Mouse (Mus musculus): Measurements from ENCODE around the gene Fes.
A peak's percentile ranks its signal among the peaks of the same experiment; 100 is the strongest.
"Not testable (repeated sequence)": the region's sequence is repeated elsewhere in the genome, so short reads cannot be mapped to it uniquely, and the experiment has no call there.

Fes gene

DNA sequence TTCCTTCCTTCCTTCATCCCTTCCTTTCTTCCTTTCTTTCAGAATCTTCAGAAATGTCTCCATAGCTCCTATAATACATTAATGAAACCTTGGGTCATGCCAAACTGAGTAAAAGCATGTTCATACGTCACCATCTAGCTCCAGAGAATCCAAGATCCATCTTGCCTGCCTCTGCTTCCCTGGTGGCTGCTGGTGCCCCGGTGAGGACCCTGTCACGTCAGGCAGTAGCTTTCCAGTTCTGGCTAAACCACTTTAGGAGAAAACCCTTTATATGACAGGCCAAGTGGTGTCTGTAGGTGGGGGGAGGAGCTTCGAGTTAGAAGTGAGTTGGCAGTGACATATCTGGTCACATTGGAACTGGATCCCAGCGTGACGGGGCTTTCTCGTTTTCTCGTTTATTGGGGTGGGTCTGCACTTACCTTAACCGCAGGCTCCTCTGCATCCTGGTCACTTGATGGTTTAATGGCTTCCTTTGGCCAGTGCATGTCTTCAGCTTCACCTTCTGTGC, 17.5 kb upstream of the Fes start, which contains the start of gene Furin:
Furin (minus strand) TSS at position 249 of the 508 bp plus-strand sequence.
- no peak for DNase-seq (ENCODE audit: extremely low spot score, low spot score)

DNA sequence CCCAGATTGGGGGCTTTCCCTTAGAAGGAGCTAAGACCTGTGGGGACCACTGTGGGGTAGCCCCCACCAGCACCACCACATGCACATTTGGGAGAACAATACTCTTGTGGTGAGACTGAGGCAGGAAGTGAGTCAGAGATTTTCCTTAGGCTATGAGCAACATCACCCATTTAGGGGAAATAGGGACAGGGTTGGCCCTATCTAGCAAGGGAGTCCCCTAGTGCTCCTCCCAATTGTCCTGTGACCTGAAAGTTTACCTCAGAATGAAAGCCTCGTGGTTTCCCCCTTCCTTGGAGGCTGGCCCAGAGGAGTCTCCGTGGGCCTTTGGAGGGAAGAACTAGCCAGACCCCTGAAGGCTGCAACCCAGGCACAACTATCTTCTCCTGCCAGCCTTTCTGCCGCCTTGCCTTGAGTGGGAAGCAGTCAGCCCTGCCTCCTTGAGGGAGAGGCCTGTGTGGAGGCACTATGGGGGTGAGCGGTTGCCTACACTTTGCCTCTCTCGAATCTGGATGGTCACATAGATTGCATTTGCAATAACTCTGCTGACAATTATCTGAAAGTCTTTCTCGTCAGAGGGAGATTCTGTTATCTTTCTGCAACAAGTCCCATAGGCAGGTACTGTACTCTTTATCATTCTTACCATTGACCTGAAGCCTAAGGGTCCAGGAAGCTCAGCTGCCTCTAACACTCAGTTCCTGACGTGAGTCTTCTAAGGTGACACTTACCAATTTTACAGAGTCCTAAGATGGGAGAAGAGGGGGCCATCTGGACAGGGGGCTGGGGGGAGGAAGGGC, 16.6 kb upstream of the Fes start:
- DNase-seq (ENCODE audit: extremely low spot score, low spot score), result no peak

GRCm38 (mm10) chr7:80403551-80403950, 15.8 kb upstream of the Fes start:
- DNase-seq (ENCODE audit: extremely low spot score, low spot score), result no peak

DNA sequence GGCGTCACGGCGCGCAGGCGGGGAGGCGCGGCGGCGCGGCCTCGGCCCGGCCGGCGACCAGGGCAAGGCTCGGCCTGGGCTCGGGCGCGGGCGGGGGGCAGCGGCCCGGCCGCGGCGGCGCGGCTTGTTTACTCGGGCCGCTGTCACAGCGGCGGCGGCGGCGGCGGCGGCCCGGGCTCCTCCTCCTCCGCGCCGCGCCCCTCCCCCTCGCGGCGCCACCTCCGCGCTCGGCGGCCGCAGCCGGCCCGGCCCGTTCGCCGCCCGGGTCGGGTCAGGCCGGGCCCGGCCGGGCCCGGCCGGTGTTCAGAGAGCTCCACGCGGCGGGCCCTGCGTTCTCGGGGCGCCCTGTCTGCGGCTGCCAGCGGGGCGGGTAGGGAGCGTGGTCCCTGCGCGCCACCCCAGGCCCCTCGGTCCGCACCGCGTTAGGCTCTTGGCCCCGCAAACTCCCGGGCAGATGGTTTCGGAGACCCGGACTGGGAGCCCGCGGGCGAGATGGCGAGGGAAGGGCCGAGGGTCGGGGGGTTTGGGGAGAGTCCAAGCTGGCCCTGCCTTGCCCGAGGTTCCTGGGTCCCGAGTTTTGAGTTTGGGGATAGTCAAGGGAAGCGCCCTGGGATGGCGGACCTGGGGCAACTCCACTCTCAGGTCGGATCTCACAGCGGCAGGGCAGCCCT, 15.0 kb upstream of the Fes start:
- DNase-seq (ENCODE audit: extremely low spot score, low spot score), result peak; percentile 83

DNA sequence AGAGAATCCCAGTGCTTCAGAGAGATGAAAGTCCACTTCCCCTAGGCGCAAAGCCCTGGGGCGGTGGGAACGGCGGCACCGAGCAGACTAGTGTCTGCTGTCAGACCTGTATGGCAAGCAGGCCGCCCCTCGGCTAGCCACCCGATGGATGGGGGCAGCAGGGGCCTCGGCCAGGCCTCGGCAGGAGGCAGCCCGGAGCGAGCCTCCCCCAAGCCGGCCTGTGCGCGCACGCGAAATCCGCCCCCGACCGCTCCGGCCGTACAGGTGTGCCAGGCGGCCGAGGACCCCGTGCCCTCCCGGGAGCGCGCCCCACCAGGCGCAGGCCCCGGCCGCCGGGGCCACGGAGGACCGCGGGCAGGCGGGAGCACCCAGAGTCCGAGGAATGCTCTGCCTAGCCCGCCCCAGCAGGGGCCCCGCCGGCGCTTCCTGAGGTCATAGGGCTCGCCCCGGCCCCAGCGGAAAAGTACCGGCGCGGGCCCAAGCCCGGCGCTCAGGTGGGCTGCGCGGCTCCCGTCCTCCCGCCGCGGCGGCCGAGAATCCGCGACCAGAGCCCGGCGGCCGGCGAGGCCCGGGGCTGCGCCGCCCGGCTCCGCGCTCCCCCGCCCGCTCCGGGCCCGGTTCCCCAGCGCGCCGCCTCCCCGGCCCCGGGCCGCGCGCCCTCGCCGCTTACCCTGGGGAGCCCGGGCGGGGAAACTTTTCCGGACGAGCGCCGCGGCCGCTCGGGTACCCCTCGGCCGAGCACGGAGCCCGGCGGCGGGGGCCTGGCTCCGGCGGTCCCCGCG, 14.3 kb upstream of the Fes start:
- peak; percentile 74 for DNase-seq (ENCODE audit: extremely low spot score, low spot score)

DNA sequence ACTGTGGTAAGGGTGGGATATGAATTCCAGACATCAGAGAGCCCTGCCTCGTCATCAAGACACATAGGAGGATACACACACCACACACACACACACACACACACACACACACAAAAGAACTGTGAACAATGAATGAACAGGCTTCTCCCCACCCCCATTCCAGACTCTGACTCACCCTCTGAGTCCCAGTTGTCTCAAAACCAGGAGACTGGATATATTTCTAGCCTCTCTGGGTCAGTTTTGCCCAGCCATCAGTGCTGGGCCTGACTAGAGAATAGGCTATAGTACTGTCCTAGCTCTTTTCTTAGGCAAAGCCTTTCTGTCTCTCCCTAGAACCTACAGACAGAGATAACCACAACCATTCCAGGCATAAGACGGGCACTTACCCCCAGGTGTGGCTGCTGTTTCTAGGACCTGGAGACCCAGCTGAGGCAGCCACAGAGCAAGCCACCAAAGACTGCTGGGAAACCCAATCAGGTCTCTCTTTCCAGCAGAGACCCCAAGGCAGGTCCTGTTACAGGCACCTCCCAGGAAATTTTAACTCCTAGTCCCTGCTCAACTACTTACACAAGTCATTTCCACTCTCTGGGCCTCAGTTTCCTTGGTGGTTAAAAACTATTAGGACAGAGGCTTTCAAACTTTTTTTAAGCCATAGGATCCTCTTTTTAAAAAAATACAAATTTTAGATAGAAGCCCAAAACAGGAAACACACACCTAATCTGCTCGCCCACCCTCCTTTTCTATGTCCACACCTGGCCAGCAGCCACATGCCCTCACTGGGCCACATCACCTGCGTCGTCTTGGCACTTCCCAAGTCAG, 13.5 kb upstream of the Fes start:
- DNase-seq (ENCODE audit: extremely low spot score, low spot score), result no peak

GRCm38 (mm10) chr7:80400571-80400970, 12.8 kb upstream of the Fes start:
- DNase-seq (ENCODE audit: extremely low spot score, low spot score), result no peak

- no peak for DNase-seq (ENCODE audit: extremely low spot score, low spot score)
Measured at GRCm38 (mm10) chr7:80400099-80400498, 12.4 kb upstream of the Fes start.

GRCm38 (mm10) chr7:80398654-80399444, 11.1 kb upstream of the Fes start:
- no peak for DNase-seq (ENCODE audit: extremely low spot score, low spot score)

DNA sequence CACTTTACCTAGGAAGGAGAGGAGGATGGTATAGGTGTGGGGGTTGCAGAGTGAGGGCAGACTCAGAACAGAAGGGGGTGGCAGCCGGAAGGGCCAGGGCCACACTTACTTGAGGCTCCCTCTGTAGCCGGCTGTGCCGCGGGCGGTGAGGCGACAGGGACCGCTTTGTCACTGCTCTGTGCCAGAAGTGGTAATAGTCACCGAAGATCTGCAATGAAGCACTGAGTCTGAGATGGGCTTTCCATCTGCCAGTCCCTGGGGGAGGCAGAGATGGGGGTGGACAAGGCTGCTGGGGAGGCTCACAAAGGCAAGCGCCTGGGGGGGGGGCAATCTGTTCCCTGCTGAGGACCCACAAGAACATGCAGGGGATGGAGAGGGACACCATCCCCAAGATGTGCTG, 10.2 kb upstream of the Fes start:
- DNase-seq (ENCODE audit: extremely low spot score, low spot score), result no peak

DNA sequence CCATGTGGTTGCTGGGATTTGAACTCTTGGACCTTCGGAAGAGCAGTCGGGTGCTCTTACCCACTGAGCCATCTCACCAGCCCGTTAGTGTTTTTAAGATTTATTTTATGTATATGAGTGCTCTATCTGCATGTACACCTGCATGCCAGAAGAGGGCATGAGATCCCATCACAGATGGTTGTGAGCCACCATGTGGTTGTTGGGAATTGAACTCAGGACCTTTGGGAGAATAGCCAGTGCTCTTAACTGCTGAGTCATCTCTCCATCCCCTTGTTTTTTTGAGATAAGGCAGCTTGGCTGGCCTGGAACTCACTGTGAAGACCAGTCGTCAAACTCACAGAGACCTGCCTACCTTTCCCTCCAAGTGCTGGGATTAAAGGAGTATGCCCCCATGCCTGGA, 8.7 kb upstream of the Fes start:
- DNase-seq (ENCODE audit: extremely low spot score, low spot score), result not testable (repeated sequence)

DNA sequence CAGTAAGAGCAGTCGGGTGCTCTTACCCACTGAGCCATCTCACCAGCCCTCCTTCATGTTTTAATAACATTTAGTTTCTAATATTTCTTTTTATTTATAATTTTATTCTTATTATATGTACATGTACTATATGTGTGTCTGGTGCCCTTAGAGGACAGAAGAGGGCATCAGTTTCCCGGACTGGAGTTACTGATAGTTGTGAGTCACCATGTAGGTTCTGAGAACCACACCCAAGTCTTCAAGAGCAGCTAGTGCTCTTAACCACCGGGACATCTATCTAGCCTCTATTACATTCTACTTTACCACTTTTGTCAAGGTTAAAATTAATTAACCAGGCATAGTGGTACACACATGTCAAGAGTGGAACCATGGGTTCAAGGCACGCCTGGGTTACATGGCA, 6.9 kb upstream of the Fes start:
- no peak for DNase-seq (ENCODE audit: extremely low spot score, low spot score)

GRCm38 (mm10) chr7:80392119-80392518, 4.4 kb upstream of the Fes start:
- DNase-seq (ENCODE audit: extremely low spot score, low spot score), result no peak

GRCm38 (mm10) chr7:80387033-80387632, 613 bp downstream of the Fes start:
- DNase-seq (ENCODE audit: extremely low spot score, low spot score), result peak; percentile 44

DNA sequence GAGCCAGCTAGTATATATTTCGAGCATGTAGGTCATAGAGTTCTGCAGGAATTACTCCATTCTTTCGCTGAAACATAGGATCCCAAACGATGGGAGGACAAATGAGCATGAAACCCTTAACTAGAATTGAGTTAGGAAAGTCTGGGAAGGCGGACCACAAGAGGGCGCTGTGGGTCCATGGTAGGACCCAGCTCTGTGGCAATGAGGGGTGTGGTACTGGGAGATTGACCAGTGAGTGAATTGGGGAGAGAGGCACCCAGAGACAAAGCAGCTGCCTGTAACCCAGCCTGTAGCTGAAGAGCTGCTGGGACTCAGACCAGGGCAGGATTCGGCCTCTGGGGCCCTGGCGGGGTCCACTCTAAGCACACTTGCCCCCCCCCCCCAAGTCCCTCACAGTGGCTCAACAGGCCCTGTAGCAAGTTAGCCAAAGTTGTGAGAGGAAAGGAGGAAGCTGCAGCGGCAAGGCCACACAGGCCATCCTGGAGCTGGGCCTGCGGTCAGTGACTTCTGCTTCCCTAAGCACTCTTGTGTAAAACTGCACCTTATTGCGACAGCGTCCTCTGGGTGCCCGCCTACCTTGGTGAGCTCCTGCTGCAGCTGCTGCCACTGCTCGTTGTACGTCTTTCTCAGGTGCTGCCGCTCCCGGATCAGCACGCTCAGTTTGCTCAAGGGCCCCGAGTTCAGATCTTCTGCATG, 1.4 kb downstream of the Fes start:
- DNase-seq (ENCODE audit: extremely low spot score, low spot score), result peak; percentile 96

GRCm38 (mm10) chr7:80382919-80383318, 4.8 kb downstream of the Fes start:
- DNase-seq (ENCODE audit: extremely low spot score, low spot score), result no peak

- no peak for DNase-seq (ENCODE audit: extremely low spot score, low spot score)
Measured at GRCm38 (mm10) chr7:80379531-80379930, 8.2 kb downstream of the Fes start.

DNA sequence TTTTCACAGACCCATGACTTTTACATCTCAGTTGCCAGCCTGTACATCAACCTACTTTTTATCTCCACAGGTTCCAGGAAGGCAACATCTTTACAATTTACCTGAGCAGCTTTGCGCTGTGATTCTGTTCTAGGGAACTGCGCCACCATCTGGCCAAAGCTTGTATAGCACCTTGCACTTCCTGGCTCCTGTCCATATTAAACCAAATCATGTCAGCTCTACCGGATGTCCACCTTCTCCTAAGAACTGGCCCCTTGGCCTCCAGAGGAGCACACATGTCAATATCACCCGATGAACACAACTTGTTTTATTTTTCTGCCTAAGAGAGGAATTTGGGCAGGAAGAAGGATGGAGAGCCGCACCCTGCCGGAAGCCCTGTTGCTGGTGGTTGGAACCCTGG, 10.3 kb downstream of the Fes start:
- DNase-seq (ENCODE audit: extremely low spot score, low spot score), result peak; percentile 75

DNA sequence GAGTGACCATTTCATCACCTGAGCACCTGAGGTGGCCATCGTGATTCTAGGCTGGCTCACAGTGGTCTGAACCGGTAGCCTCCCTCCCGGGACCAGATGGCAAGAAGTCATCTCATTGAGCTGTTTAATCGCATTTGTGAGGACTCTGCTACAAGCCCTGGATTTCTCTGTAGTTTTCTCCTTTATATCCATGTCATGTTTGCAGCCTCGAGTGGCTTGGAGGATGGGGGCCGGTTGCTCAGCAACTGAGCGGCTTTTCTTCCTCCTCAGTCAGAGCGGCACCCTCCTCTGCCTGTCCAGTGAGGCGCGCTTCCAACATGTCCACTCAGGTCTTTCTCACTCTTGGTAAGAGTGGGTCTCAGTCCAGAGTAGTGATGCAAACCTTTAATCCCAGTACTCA, 11.6 kb downstream of the Fes start:
- no peak for DNase-seq (ENCODE audit: extremely low spot score, low spot score)
